Mouse (Mus musculus) gastrocnemius, postnatal 25 days (tissue): ENCODE data around the gene Mecom. TPM values are rescaled to one million over a fixed set of nuclear protein-coding genes. Genes with fewer than 3 reads are reported as not detected.
"Not testable (repeated sequence)": the region's sequence is repeated elsewhere in the genome, so short reads cannot be mapped to it uniquely, and the experiment has no call there.

Experiments
- DNase-seq: peaks from one replicate; pipeline ENCODE4 v3.0.0; 2022
- total RNA-seq, 2 experiments: library from RNA; stranded (reverse); gene quantifications; 1 replicate in 1 of 2; 2 replicates in 1 of 2; pipeline ENCODE4 v1.2.3; 2021

Mecom gene
- total RNA-seq, 2 experiments from 2014 or later: 6.7 to 8.8 TPM

- no peak for DNase-seq
Observed at GRCm38 (mm10) chr3:30253714-30254113, 294.1 kb downstream of the Mecom start.

- DNase-seq: no peak
Observed at GRCm38 (mm10) chr3:30248656-30249384, 299.0 kb downstream of the Mecom start.

DNA sequence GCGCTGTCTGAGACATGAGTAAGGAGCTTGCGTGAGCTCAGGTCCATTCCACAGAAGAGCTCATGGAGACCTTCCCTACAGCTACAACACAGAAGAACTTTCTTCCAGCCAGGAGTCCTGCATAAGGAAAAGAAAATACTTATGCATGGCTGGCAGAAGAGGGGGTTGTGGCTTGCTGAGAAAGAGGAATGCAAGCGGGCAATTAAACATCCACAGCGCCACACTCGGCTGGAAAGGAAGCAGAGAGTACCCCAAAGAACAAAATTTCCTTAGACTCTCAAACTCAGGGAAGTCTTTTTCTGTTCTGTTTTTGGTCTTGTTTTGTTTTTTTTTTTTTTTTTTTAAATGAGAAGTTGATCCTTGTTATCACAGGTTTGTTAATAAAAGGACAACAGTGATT is 300.6 kb downstream of the Mecom start:
- no peak for DNase-seq

- no peak for DNase-seq
Observed at GRCm38 (mm10) chr3:30246431-30247041, 301.3 kb downstream of the Mecom start.

DNA sequence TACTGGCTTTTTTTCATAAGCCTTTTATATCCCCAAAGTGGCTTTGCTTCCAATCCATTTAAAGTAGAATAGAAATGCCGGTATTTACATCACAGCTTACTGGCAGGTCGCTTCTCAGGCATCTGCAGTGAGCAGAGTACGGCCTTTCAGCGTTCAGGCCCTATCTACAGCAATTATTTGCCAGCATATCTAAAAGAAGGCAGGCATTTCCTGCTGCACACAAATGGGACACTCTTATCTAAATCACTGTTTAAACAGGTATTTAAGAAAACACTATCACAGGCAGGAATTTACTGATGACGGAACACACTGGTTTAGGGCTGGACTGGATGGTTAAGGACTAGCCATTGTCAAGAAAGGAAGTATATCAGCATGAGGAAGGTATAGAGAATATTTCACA is 301.9 kb downstream of the Mecom start:
- DNase-seq: no peak

GRCm38 (mm10) chr3:30244401-30244871 is 303.4 kb downstream of the Mecom start:
- DNase-seq: peak; percentile 14

DNA sequence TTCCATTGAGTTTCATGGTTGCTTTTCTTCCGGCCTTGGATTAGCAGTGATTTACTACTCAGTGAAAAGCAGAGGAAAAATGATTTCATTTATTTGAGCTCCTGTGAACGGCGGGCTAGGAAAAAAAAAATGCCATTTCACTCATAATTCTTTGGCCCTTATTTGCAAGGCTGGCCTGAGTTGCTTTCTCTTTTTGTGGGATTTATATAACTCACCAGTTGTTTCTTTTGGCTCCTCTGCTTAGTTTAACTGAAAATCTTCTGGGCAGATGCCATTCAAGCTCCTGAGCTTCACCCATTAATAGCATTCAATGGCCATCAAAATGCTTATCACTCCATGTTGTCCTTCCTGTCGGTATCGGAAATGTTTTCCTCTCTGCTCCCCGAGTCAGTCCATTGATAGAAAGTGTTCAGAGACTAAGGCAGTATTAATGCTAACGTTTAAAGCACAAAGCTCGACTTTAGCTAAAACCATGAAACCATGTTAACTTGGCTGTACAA is 304.0 kb downstream of the Mecom start:
- no peak for DNase-seq

DNA sequence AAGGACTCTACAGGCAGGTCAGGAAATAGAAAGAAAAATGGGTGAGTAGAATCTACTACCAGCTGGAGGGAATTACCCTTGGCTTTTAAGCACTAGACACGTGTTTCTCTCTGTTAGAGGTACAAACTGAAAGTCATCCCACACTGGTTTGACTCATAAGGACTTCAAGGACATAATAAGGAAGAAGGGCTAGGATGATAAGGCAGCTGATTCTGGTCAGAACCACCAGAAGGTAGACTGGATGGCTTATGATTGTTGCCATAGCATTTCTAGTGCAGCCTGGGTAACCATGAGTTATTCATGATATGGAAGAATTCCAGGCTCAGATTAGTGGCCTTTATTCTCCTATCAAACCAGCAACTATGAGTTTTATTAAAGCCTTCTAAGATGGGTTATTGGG is 308.4 kb downstream of the Mecom start:
- DNase-seq: no peak

GRCm38 (mm10) chr3:30237493-30237892 is 310.3 kb downstream of the Mecom start:
- DNase-seq: no peak

GRCm38 (mm10) chr3:30234018-30234417 is 313.8 kb downstream of the Mecom start:
- DNase-seq: no peak

DNA sequence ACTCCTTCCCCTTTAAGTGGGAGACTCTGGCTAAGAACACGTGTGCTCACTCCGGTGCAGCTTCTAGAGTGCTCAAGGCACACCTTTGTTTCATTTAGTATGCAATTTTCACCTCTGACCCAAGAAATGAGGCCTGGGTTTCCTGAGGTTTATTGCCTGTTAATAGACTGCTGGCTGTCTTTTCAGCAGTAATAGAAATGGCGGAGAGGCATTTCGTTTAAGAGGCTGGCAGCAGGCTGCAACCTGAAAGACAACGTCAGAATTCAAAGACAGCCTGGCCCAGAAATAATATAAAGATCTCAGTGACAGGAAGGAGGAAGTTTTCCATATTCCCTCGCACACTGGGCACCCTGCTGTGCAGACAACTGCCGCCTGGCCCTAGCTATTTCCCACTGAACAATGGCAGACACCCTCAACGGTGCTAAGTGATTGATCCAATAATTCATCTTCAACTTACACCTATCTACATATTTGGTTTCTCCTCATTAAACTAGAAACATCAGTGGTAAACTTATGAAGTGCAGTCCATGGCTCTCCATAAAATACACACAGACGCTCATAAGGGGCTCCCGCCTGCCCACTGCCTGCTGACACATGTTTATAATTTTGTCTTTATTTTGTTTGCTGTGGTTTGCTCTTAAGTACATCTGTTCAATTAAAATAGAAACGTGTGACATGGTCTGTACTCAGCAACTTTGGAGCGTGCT is 319.7 kb downstream of the Mecom start:
- DNase-seq: no peak

DNA sequence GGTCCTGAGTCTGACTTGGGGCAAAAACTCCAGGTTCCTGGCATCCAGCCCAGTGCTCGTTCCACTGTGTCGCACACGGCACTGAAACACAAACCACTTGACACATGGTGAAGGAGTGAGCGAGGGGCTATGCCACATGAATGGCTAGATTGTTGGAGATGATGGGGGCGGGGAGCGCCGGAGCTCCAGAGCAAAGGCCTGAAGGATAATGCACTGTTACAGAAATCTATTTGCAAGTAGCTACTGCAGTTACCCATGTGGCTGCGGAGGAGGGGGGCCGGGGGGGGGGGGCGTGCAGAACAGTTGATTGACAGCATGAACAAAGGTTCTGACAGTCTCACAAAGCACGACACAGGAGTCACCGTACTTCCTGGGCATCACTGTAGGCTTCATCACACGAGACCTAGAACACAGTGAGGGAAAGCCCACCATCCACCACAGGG is 320.9 kb downstream of the Mecom start:
- no peak for DNase-seq

- not testable (repeated sequence) for DNase-seq
Observed at GRCm38 (mm10) chr3:30225200-30225599, 322.6 kb downstream of the Mecom start.

GRCm38 (mm10) chr3:30220701-30221412 is 327.0 kb downstream of the Mecom start:
- no peak for DNase-seq

- no peak for DNase-seq
Observed at GRCm38 (mm10) chr3:30219891-30220290, 327.9 kb downstream of the Mecom start.

DNA sequence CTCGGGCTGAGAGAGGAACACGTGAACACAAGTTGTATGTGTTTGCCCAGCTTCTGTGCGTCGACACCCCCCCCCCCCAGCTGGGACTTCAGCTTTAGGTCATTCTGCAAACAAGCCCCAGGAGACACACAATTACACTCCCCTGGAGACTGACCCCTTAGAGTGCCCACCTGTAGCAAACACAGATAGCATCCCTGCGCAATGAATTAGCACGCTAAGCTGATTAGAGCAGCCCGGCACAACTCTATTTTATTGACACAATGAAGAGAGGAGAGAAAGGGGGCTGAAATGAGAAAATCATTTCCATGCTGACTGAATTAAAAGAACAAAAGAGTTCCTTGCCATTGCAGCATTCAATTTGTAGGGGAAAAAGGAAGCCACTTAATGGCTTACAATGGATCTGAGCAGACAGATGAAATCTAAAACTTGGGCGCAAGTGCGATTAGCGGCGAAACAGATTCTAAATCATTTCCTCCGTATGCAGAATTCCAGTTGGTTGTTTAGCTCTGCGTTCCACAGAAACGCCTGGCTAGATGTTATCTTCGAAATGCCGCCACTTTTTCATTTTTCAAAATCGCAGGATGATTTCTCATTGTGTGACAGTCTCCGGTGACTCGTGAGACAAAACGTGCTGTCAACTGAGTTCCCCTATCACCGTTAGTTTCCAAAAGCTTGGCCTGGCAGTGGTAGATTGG is 328.5 kb downstream of the Mecom start:
- DNase-seq: no peak

GRCm38 (mm10) chr3:30214607-30215006 is 333.2 kb downstream of the Mecom start:
- DNase-seq: no peak

DNA sequence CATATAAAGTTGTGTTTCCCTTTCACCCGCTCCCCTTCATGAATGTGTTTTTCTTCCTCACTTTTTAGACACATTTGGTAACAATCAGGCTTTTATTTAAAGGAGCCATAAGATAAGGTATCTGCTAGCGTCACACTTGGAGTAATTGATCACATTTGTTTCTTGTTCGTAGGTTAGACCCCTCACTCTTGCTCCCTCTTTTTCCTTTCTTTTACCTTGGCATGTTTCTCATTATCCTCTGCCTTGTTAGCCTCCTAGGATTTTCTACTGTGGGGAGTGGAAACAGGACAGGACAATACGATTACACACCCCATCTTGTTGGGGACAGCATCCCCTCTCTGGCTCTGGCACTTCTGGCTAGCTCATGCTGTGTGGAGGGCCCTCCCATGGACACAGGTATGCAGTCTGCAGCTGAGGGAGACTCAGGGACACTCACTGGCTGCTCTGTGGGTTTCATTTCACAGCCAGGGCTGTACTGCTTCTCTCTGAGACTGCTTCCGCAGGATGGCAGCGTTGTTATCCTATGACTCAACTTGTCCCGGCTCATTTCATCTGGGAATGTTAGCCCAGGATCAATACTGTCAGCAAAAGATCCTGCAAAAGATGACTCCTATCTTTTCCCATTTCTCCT is 334.2 kb downstream of the Mecom start:
- no peak for DNase-seq

GRCm38 (mm10) chr3:30212802-30213201 is 335.0 kb downstream of the Mecom start:
- no peak for DNase-seq

GRCm38 (mm10) chr3:30209131-30209530 is 338.7 kb downstream of the Mecom start:
- no peak for DNase-seq

- DNase-seq: no peak
Observed at GRCm38 (mm10) chr3:30207886-30208285, 339.9 kb downstream of the Mecom start.
